Mouse (Mus musculus): ENCODE measurements around the gene Cdk2ap2. TPM values are rescaled to one million over a fixed set of nuclear protein-coding genes. Genes with fewer than 3 reads are reported as not detected.
A peak's percentile ranks its signal among the peaks of the same experiment; 100 is the strongest.

The Cdk2ap2 gene
- polyA plus RNA-seq, 1 experiment from 2014 or later: 87.0 TPM

DNA sequence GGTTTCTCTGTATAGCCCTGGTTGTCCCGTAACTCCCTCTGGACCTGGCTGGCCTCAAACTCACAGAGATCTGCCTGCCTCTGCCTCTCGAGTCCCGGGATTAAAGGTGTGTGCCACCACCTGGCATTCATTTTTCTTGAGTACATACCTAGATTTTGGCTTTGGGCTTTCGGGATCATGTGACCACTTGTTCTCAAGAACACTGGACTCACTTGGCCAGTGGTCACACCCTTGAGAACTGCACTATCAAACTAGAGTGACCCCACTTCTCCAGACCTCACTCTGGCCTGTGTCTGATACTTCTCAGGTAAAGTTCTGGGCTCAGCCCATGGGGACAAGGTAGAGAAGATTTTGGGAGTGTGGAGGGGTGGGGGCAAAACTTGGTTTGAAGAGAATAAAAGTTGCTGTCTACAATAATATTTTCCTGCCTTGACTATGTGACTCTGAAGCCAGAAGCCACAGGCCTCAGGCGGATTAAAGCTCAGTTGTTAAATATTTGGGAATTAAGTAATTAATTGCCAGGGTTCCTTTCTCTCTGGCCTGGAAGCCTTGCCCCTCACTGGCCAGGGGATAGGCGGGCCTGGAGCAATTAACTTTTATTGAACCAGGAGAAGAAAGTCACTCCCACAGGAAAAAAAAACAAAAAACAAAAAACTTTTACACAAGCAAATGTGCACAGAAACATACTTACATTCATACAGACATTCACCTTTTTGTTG, 24.1 kb upstream of the Cdk2ap2 start:
- no peaks in the 10 kb centered on the region for H3K9me3 ChIP-seq (replicated peaks)
- no peak for DNase-seq (ENCODE audit: low spot score)
- no peak overlapping the region for H3K27ac ChIP-seq
- peaks cover 2% of the 10 kb centered on the region; the same call in 1 of the 2 replicates for H3K4me1 ChIP-seq
- H3K27me3 ChIP-seq (ENCODE audit: low read depth, poor library complexity, severe bottlenecking): no peaks in the 10 kb centered on the region
- WGBS: 75% methylated on average over 6 of the region's 6 CpGs
- no peak overlapping the region for H3K4me3 ChIP-seq
- no peaks in the 10 kb centered on the region for H3K36me3 ChIP-seq

GRCm38 (mm10) chr19:4075531-4075930, 21.5 kb upstream of the Cdk2ap2 start:
- WGBS: 93% methylated on average over 1 of the region's 1 CpGs
- Histone ChIP-seq H3K9me3 (replicated peaks) (no peaks in the 10 kb centered on the region), H3K4me3 (no peak overlapping the region), H3K27me3 (ENCODE audit: low read depth, poor library complexity, severe bottlenecking) (no peaks in the 10 kb centered on the region), H3K4me1 (peaks cover 2% of the 10 kb centered on the region; the same call in 1 of the 2 replicates), H3K27ac (no peak overlapping the region), H3K36me3 (no peaks in the 10 kb centered on the region)
- DNase-seq (ENCODE audit: low spot score): no peak

- H3K4me3 ChIP-seq: no peak overlapping the region
- no peak for DNase-seq (ENCODE audit: low spot score)
Measured at GRCm38 (mm10) chr19:4079594-4079993, 17.4 kb upstream of the Cdk2ap2 start.

DNA sequence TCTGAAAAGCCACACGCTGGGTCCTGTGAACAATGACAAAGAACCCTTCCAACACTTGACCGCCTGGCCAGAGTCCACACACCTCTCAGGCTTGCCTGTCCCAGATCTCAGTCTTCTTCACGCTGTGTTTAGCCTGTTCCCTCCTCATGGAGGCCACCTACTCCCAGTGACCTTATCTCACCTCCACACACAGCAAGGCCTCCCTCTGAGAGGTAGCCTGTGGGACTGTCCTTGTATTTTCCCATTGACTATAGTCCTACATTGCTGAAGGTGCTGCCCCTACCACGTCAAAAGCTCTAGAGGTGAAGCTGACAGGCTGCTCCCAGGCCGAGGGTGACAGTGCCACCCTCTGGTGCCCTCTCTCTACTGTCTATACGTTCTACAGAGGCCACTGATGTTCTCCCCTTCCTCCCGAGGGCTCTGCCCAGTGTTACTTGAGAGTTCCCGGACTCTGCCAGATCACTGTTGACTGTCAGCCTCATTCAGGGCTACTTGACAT, 16.4 kb upstream of the Cdk2ap2 start:
- no peak overlapping the region for H3K4me3 ChIP-seq
- H3K27ac ChIP-seq: no peak overlapping the region
- 68% methylated on average over 8 of the region's 8 CpGs for WGBS
- H3K4me1 ChIP-seq: peaks cover 5% of the 10 kb centered on the region
- no peaks in the 10 kb centered on the region for H3K9me3 ChIP-seq (replicated peaks)
- peaks cover 17% of the 10 kb centered on the region; the same call in 1 of the 2 replicates for H3K27me3 ChIP-seq (ENCODE audit: low read depth, poor library complexity, severe bottlenecking)
- no peak for DNase-seq (ENCODE audit: low spot score)
- H3K36me3 ChIP-seq: no peaks in the 10 kb centered on the region

More at GRCm38 (mm10) chr19:4079594-4079993, 17.4 kb upstream of the Cdk2ap2 start:
- Histone ChIP-seq H3K36me3 (no peaks in the 10 kb centered on the region), H3K27me3 (ENCODE audit: low read depth, poor library complexity, severe bottlenecking) (peaks cover 16% of the 10 kb centered on the region; the same call in 1 of the 2 replicates), H3K4me1 (peaks cover 5% of the 10 kb centered on the region), H3K9me3 (replicated peaks) (no peaks in the 10 kb centered on the region), H3K27ac (no peak overlapping the region)
- 81% methylated on average over 1 of the region's 1 CpGs for WGBS

DNA sequence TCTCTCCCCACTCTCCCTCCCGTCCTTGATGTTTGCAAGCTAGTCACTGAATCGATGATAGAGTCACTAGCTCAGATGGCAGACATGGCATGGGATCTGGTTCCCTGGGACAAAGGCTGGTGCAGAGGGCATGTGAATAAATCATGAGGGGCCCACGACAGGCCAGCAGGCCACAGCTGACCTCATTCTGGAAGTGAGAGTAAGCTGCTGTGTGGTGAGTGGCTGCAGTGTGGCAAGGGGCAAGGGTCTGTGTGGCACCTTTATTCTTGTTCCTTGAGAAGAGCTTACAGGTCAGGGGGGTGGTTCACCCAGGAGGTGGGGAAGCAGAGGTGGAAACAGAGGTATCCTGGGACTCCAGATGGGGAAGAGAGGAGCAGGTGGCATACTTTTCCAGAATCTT, 15.6 kb upstream of the Cdk2ap2 start, which contains the start of gene Cabp2:
Gene Cabp2 (plus strand): TSS at position 185 of the 400 bp plus-strand sequence.
- DNase-seq (ENCODE audit: low spot score): no peak
- WGBS: 76% methylated on average over 3 of the region's 3 CpGs
- Histone ChIP-seq H3K27ac (no peak within 1 kb of the TSS), H3K4me3 (no peak within 1 kb of the TSS), H3K27me3 (ENCODE audit: low read depth, poor library complexity, severe bottlenecking) (peaks cover 17% of the 10 kb centered on the region; the same call in 1 of the 2 replicates), H3K36me3 (no peaks in the 10 kb centered on the region), H3K4me1 (peaks cover 5% of the 10 kb centered on the region), H3K9me3 (replicated peaks) (no peaks in the 10 kb centered on the region)

DNA sequence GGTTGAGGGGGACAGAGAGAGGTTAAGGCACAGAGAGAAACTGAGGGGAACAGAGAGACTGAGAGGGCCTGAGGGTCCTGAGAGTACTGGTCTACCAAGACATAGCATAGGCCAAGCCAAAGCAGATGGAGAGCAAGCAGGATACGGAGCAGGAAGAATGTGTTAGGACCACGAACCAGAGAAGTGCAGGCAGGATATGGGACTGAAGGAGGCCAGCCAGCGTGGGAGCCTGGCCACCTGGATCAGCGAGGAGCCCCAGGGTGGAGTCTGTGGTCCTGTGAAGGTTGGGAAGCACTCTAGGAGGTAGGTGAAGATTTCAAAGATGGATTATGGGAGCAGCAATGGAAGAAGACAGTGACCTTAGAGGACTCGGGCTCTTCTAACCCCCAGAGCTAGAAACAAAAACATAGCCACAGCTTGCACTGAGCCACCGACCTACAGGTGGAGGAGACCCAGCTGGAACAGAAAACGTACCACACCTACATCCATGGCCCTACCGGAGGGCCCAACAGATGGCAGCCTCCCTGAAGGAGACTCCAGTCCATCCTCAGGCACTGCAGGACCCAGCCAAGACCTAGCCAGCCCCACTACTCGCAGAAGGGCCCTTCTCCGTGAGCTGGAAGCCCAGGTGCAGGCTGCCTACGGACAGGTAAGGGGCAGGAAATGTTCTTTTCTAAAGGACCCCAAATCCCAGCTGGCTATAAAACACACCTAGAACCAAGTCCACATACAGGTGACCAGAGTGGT, 14.6 kb upstream of the Cdk2ap2 start:
- Histone ChIP-seq H3K36me3 (no peaks in the 10 kb centered on the region), H3K4me3 (no peak overlapping the region), H3K27me3 (ENCODE audit: low read depth, poor library complexity, severe bottlenecking) (peaks cover 17% of the 10 kb centered on the region; the same call in 1 of the 2 replicates), H3K9me3 (replicated peaks) (no peaks in the 10 kb centered on the region), H3K27ac (no peak overlapping the region), H3K4me1 (peaks cover 5% of the 10 kb centered on the region)
- 88% methylated on average over 11 of the region's 11 CpGs for WGBS
- DNase-seq (ENCODE audit: low spot score): no peak

DNA sequence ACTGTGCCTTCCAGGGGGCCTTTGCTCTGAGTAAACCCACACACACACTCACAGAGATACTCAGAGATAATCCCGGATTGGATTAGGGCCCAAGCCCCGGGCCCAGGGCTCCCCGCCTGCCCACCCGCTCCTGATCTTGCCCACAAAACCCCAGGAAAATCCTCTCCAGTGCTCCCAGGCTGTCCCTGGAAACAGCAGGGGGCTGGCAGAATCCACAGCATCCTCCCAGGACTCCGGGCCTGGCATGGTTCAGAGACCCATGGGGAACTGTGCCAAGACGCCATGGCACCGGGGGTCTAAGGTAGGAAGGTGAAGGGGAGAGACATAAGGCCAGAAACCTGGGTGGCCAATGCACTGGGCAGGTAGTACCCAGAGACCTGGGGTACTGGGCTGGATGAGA, 13.7 kb upstream of the Cdk2ap2 start:
- WGBS: 88% methylated on average over 7 of the region's 7 CpGs
- Histone ChIP-seq H3K4me3 (no peak overlapping the region), H3K36me3 (no peaks in the 10 kb centered on the region), H3K9me3 (replicated peaks) (no peaks in the 10 kb centered on the region), H3K27ac (0 out of 2 replicates have a peak overlapping the region, but pooled peaks have one; percentile 9), H3K4me1 (peaks cover 5% of the 10 kb centered on the region), H3K27me3 (ENCODE audit: low read depth, poor library complexity, severe bottlenecking) (peaks cover 17% of the 10 kb centered on the region; the same call in 1 of the 2 replicates)
- no peak for DNase-seq (ENCODE audit: low spot score)

DNA sequence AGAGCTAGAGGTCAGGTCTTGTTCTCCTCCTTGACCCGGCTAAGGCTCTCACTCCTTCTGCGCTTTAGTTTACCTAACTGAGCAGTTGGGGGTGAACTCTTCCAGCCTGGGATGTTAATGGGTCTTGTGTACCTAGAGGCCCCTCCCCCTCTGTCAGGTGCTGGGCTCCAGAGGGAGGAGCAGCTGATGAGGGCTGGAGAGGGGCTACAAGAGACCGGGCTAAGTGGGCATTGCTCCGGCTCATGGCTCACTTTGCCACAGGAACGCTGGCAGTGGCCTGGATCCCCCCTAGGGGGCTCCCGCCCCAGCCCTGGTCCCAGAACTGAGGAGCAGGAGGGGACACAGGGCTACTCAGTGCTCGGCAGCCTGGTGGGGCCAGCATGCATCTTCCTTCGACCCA, 13.2 kb upstream of the Cdk2ap2 start:
- Histone ChIP-seq H3K36me3 (no peaks in the 10 kb centered on the region), H3K9me3 (replicated peaks) (no peaks in the 10 kb centered on the region), H3K27me3 (ENCODE audit: low read depth, poor library complexity, severe bottlenecking) (peaks cover 17% of the 10 kb centered on the region; the same call in 1 of the 2 replicates), H3K4me3 (no peak overlapping the region), H3K4me1 (peaks cover 5% of the 10 kb centered on the region), H3K27ac (0 out of 2 replicates have a peak overlapping the region, but pooled peaks have one; percentile 9)
- no peak for DNase-seq (ENCODE audit: low spot score)
- WGBS: 28% methylated on average over 8 of the region's 8 CpGs

- H3K36me3 ChIP-seq: no peaks in the 10 kb centered on the region
- peaks cover 5% of the 10 kb centered on the region for H3K4me1 ChIP-seq
- H3K9me3 ChIP-seq (replicated peaks): no peaks in the 10 kb centered on the region
- no peak overlapping the region for H3K27ac ChIP-seq
- peaks cover 17% of the 10 kb centered on the region; the same call in 1 of the 2 replicates for H3K27me3 ChIP-seq (ENCODE audit: low read depth, poor library complexity, severe bottlenecking)
- no peak for DNase-seq (ENCODE audit: low spot score)
- 88% methylated on average over 1 of the region's 1 CpGs for WGBS
- H3K4me3 ChIP-seq: no peak overlapping the region
Measured at GRCm38 (mm10) chr19:4084984-4085383, 12.0 kb upstream of the Cdk2ap2 start.

DNA sequence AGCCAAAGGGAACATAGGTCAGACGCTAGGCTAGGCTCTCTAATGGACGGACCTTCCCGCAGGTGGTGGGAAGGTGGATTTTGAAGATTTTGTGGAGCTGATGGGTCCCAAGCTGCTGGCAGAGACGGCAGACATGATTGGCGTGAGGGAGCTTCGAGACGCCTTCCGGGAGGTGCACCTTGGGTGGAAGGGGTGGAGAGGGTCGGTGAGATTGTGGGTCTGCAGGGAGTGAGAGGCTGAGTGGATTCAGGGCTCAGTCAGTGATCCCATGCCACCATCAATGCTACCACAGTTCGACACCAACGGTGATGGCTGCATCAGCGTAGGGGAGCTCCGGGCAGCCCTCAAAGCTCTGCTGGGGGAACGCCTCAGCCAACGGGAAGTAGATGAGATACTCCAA, 10.8 kb upstream of the Cdk2ap2 start:
- Histone ChIP-seq H3K27me3 (ENCODE audit: low read depth, poor library complexity, severe bottlenecking) (peaks cover 17% of the 10 kb centered on the region; the same call in 1 of the 2 replicates), H3K36me3 (no peaks in the 10 kb centered on the region), H3K4me1 (peaks cover 5% of the 10 kb centered on the region), H3K4me3 (no peak overlapping the region), H3K27ac (no peak overlapping the region), H3K9me3 (replicated peaks) (no peaks in the 10 kb centered on the region)
- 93% methylated on average over 15 of the region's 15 CpGs for WGBS
- no peak for DNase-seq (ENCODE audit: low spot score)

- H3K36me3 ChIP-seq: no peaks in the 10 kb centered on the region
- H3K4me1 ChIP-seq: peaks cover 5% of the 10 kb centered on the region
- 93% methylated on average over 5 of the region's 5 CpGs for WGBS
- H3K27ac ChIP-seq: no peak overlapping the region
- peaks cover 17% of the 10 kb centered on the region; the same call in 1 of the 2 replicates for H3K27me3 ChIP-seq (ENCODE audit: low read depth, poor library complexity, severe bottlenecking)
- no peak overlapping the region for H3K4me3 ChIP-seq
- DNase-seq (ENCODE audit: low spot score): no peak
- no peaks in the 10 kb centered on the region for H3K9me3 ChIP-seq (replicated peaks)
Measured at GRCm38 (mm10) chr19:4087090-4087489, 9.9 kb upstream of the Cdk2ap2 start.

- Histone ChIP-seq H3K4me1 (peaks cover 5% of the 10 kb centered on the region), H3K27ac (no peak overlapping the region), H3K4me3 (no peak overlapping the region), H3K27me3 (ENCODE audit: low read depth, poor library complexity, severe bottlenecking) (peaks cover 15% of the 10 kb centered on the region; the same call in 1 of the 2 replicates), H3K9me3 (replicated peaks) (no peaks in the 10 kb centered on the region), H3K36me3 (no peaks in the 10 kb centered on the region)
- 48% methylated on average over 5 of the region's 5 CpGs for WGBS
- DNase-seq (ENCODE audit: low spot score): no peak
Measured at GRCm38 (mm10) chr19:4088146-4088545, 8.8 kb upstream of the Cdk2ap2 start.

- Histone ChIP-seq H3K9me3 (replicated peaks) (no peaks in the 10 kb centered on the region), H3K27ac (no peak overlapping the region), H3K36me3 (no peaks in the 10 kb centered on the region), H3K27me3 (ENCODE audit: low read depth, poor library complexity, severe bottlenecking) (peaks cover 6% of the 10 kb centered on the region; the same call in 1 of the 2 replicates), H3K4me3 (no peak overlapping the region), H3K4me1 (peaks cover under 1% of the 10 kb centered on the region; the same call in 1 of the 2 replicates)
- 82% methylated on average over 6 of the region's 6 CpGs for WGBS
- no peak for DNase-seq (ENCODE audit: low spot score)
Measured at GRCm38 (mm10) chr19:4089128-4089527, 7.9 kb upstream of the Cdk2ap2 start.

All from limb, embryonic 10.5 days (tissue).